Mouse (Mus musculus): ENCODE data around the gene Nphp3.

The Nphp3 gene

GRCm38 (mm10) chr9:104070241-104070640 is 67.9 kb downstream of the Nphp3 start:
- no peak for DNase-seq

- no peak for DNase-seq
Measured at GRCm38 (mm10) chr9:104070863-104071604, 68.7 kb downstream of the Nphp3 start.

GRCm38 (mm10) chr9:104075808-104076207 is 73.5 kb downstream of the Nphp3 start:
- DNase-seq = no peak

DNA sequence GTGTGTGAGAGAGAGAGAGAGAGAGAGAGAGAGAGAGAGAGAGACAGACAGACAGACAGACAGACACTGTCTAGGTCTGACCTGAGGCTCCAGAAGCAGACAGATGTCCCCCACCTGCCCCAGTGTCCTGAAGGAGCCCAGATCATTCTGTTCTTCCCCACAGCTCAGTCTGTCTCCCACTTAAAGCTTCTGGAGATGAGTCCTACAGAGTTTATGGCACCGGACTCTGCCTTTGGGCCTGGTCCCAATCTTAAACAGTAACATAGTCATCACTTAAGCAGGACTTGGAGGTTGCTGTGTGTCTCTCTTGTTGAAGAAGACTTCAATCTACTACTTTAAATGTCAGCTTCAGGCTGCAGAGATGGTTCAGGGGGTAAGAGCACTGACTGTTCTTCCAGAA is 76.4 kb downstream of the Nphp3 start:
- DNase-seq = no peak

GRCm38 (mm10) chr9:104079379-104079778 is 77.0 kb downstream of the Nphp3 start:
- DNase-seq = no peak

- no peak for DNase-seq
Measured at GRCm38 (mm10) chr9:104080038-104080437, 77.7 kb downstream of the Nphp3 start.

- no peak for DNase-seq
Measured at GRCm38 (mm10) chr9:104085730-104086429, 83.5 kb downstream of the Nphp3 start.

DNA sequence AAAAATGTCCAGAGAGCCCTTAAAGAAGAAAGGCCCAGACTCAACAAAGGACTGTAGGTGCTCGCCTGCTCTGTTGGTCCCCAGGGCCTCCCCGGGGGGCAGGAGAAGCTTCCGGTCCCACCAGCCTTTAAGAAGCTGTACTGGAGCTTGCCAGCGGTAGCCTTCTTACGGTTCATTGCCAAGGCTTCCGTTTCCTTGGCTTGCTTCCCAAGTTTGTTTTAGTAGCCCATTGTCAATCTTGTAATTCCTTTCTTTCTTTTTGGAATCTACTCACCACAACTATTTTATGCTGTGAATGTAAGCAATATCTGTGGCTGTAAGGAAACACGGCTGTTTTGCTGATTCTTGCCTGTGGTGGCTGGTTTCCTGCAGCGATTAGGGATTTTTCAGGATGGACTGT is 86.2 kb downstream of the Nphp3 start:
- no peak for DNase-seq

GRCm38 (mm10) chr9:104092945-104093344 is 90.6 kb downstream of the Nphp3 start:
- no peak for DNase-seq
